18 mouse cellular contexts compared by ENCODE assay signal in genomic region chr1:154646156-154646950, GRCm38 (mm10).
DNase-seq lines count a peak whose midpoint lies in the region; TF ChIP-seq lines count a peak whose summit lies in the region.
"Had no signal": no experiment of that assay in that cellular context is flagged by ENCODE, and none has a peak within 500 bp of the region (broad histone marks: within the 10 kb centered on the region; RNA-seq: fewer than 3 reads in every experiment).

No protein-coding gene starts in this region.

- intact Hi-C loops in heart, postnatal 25 days (cut with DNase I) = no loop called here
- intact Hi-C loops in heart, postnatal 10 days (cut with DNase I) = no loop called here

- H3K4me1 ChIP-seq in CH12.LX (ENCODE audit: control insufficient read depth in 1 of 2, insufficient read depth in 2 of 2) = peaks cover 19 to 41% of the 10 kb centered on the region in 2 experiments
- H3K4me1 ChIP-seq: embryonic facial prominence, embryonic 12.5 days; forebrain, embryonic 15.5 days; heart, embryonic 13.5 days; intestine, embryonic 15.5 days had no signal

- peak overlapping the region; percentile 7; the same call in 1 of the 2 replicates for H3K27ac ChIP-seq in CH12.LX (ENCODE audit: insufficient read depth, low read depth)
- H3K27ac ChIP-seq: embryonic facial prominence, embryonic 12.5 days; forebrain, embryonic 15.5 days; heart, embryonic 13.5 days; hindbrain, embryonic 10.5 days; hindbrain, embryonic 14.5 days; intestine, embryonic 15.5 days had no signal

- peaks cover 3% of the 10 kb centered on the region for H3K79me2 ChIP-seq in CH12.LX (replicated peaks; ENCODE audit: control insufficient read depth, extremely low read depth, insufficient read depth, poor library complexity, severe bottlenecking)

- TF ChIP-seq POLR2A in CH12.LX (IDR thresholded peaks at IDR 0.05; ENCODE audit: low read depth, low read length) = 0 out of 2 replicates have a peak, but pooled peaks have one; percentile 18

- H3K4me3 ChIP-seq in CH12.LX (replicated peaks in 1 of 3; ENCODE audit: low read depth in 2 of 3, low read length in 2 of 3, poor library complexity in 1 of 3) = no peak overlapping the region
- H3K4me3 ChIP-seq: embryonic facial prominence, embryonic 12.5 days; forebrain, embryonic 15.5 days; heart, embryonic 13.5 days; hindbrain, embryonic 10.5 days; intestine, embryonic 15.5 days had no signal

- TF ChIP-seq RAD21 in CH12.LX (IDR thresholded peaks at IDR 0.05; ENCODE audit: low read depth, low read length) = no peak; the same call in 1 of the 2 replicates

- H3K9ac ChIP-seq in CH12.LX (ENCODE audit: insufficient read depth, low read depth) = peak overlapping the region; percentile 6; the same call in 1 of the 2 replicates
- H3K9ac ChIP-seq: embryonic facial prominence, embryonic 12.5 days; forebrain, embryonic 15.5 days; heart, embryonic 13.5 days; hindbrain, embryonic 14.5 days; intestine, embryonic 15.5 days had no signal

- peak; percentile 94 for TF ChIP-seq EP300 in CH12.LX (IDR thresholded peaks at IDR 0.05; ENCODE audit: low read length)

- peaks cover 0 to 7% of the 10 kb centered on the region in 2 experiments for H3K36me3 ChIP-seq in CH12.LX (replicated peaks in 1 of 2; ENCODE audit: control insufficient read depth in 1 of 2, insufficient read depth in 1 of 2, low read length in 1 of 2)
- H3K36me3 ChIP-seq: embryonic facial prominence, embryonic 12.5 days; forebrain, embryonic 15.5 days; heart, embryonic 13.5 days; hindbrain, embryonic 10.5 days; intestine, embryonic 15.5 days had no signal

- no peak for TF ChIP-seq CTCF in CH12.LX (conservative IDR thresholded peaks at IDR 0.05 in 1 of 2, IDR thresholded peaks at IDR 0.05 in 1 of 2; ENCODE audit: low read depth in 2 of 2, low read length in 2 of 2)

- no peaks in the 10 kb centered on the region for H3K27me3 ChIP-seq in CH12.LX (replicated peaks)
- H3K27me3 ChIP-seq: embryonic facial prominence, embryonic 12.5 days; forebrain, embryonic 15.5 days; heart, embryonic 13.5 days; intestine, embryonic 15.5 days had no signal

- in situ Hi-C loops in CH12.LX (cut with MboI; ENCODE audit: low pct_ligation_motif_present, low pct_unique_long_range_greater_than_20kb, low sequenced_read_pairs) = no loop called here

- dilution Hi-C loops in CH12.LX (cut with MboI; ENCODE audit: extremely low pct_ligation_motif_present, extremely low pct_unique_long_range_greater_than_20kb, low sequenced_read_pairs) = no loop called here

- peak overlapping the region; percentile 30 for H3K4me2 ChIP-seq in CH12.LX (ENCODE audit: insufficient read depth, low read depth, poor library complexity, severe bottlenecking)
- H3K4me2 ChIP-seq: embryonic facial prominence, embryonic 12.5 days; forebrain, embryonic 15.5 days; heart, embryonic 13.5 days; hindbrain, embryonic 14.5 days; intestine, embryonic 15.5 days had no signal

- no peaks in the 10 kb centered on the region for H3K9me3 ChIP-seq in CH12.LX (replicated peaks; ENCODE audit: low read length)
- H3K9me3 ChIP-seq: embryonic facial prominence, embryonic 12.5 days; forebrain, embryonic 15.5 days; heart, embryonic 13.5 days; hindbrain, embryonic 10.5 days; intestine, embryonic 15.5 days had no signal

- DNase-seq in heart, adult 8-10 months (ENCODE audit: low spot score) = peak; percentile 19
- DNase-seq in heart, postnatal 25 days (ENCODE audit: low spot score) = no peak
- DNase-seq in layer of hippocampus, postnatal 10 days (ENCODE audit: low spot score in 2 of 2) = peak; percentile 22 to 29
- no peak for DNase-seq in layer of hippocampus, adult 11-12 months (ENCODE audit: low spot score)
- peak; percentile 62 for DNase-seq in CH12.LX (ENCODE audit: extremely low read depth)
- peak; percentile 25 to 30 for DNase-seq in heart, postnatal 10 days
- no peak for DNase-seq in kidney, adult 9 months
- DNase-seq: adrenal gland, postnatal 10 days; cerebellum, adult 11-12 months; cerebellum, adult 9-10 months; cerebellum, postnatal 25 days; gastrocnemius, postnatal 36 days had no signal

TF ChIP-seq in CH12.LX, 34 proteins besides CTCF, POLR2A, EP300 and RAD21:
- TF ChIP-seq IRF4 (IDR thresholded peaks at IDR 0.05; ENCODE audit: low read depth, low read length) = peak; percentile 97
- TF ChIP-seq MYC (IDR thresholded peaks at IDR 0.05; ENCODE audit: low read depth, low read length) = peak; percentile 82
- TF ChIP-seq HCFC1 (IDR thresholded peaks at IDR 0.05; ENCODE audit: low read depth, low read length) = peak; percentile 38; the same call in 1 of the 2 replicates
- no peak for TF ChIP-seq ZMIZ1 (IDR thresholded peaks at IDR 0.05; ENCODE audit: low read depth, low read length)
- TF ChIP-seq MEF2A (IDR thresholded peaks at IDR 0.05; ENCODE audit: borderline replicate concordance, low read depth, low read length) = peak; percentile 83
- peak; percentile 62; the same call in 1 of the 2 replicates for TF ChIP-seq MAX (IDR thresholded peaks at IDR 0.05; ENCODE audit: low read length)
- TF ChIP-seq KAT2A (IDR thresholded peaks at IDR 0.05; ENCODE audit: insufficient replicate concordance, low read length) = no peak
- TF ChIP-seq SMC3 (IDR thresholded peaks at IDR 0.05; ENCODE audit: low read depth, low read length) = no peak; the same call in 1 of the 2 replicates
- TF ChIP-seq MAZ (IDR thresholded peaks at IDR 0.05; ENCODE audit: low read depth, low read length) = no peak
- TF ChIP-seq SIN3A (IDR thresholded peaks at IDR 0.05; ENCODE audit: low read length) = peak; percentile 77
- TF ChIP-seq ZNF384 (IDR thresholded peaks at IDR 0.05; ENCODE audit: low read depth, low read length) = no peak
- peak; percentile 79; the same call in 1 of the 2 replicates for TF ChIP-seq RCOR1 (conservative IDR thresholded peaks at IDR 0.05; ENCODE audit: low read depth, low read length)
- TF ChIP-seq NRF1 (IDR thresholded peaks at IDR 0.05; ENCODE audit: low read depth, low read length) = no peak
- TF ChIP-seq TBP (conservative IDR thresholded peaks at IDR 0.05; ENCODE audit: low read depth, low read length) = no peak
- peak; percentile 57 for TF ChIP-seq TCF12 (IDR thresholded peaks at IDR 0.05; ENCODE audit: low read depth, low read length)
- peak; percentile 71 for TF ChIP-seq ETS1 (conservative IDR thresholded peaks at IDR 0.05; ENCODE audit: low read depth, low read length)
- TF ChIP-seq PAX5 (IDR thresholded peaks at IDR 0.05; ENCODE audit: low read length) = no peak
- peak; percentile 57; the same call in 1 of the 2 replicates for TF ChIP-seq CHD2 (IDR thresholded peaks at IDR 0.05; ENCODE audit: low read length)
- 0 out of 2 replicates have a peak, but pooled peaks have one; percentile 52 for TF ChIP-seq UBTF (IDR thresholded peaks at IDR 0.05; ENCODE audit: low read depth, low read length)
- TF ChIP-seq E2F4 (IDR thresholded peaks at IDR 0.05; ENCODE audit: insufficient replicate concordance, low read depth, low read length) = no peak
- peak; percentile 85 for TF ChIP-seq JUN (IDR thresholded peaks at IDR 0.05; ENCODE audit: insufficient read depth, low read depth, low read length)
- TF ChIP-seq CHD1 (IDR thresholded peaks at IDR 0.05; ENCODE audit: low read depth, low read length) = no peak
- TF ChIP-seq BHLHE40 (IDR thresholded peaks at IDR 0.05; ENCODE audit: low read depth, low read length) = peak; percentile 84
- TF ChIP-seq USF2 (conservative IDR thresholded peaks at IDR 0.05; ENCODE audit: low read depth, low read length) = no peak
- TF ChIP-seq ZC3H11A (IDR thresholded peaks at IDR 0.05; ENCODE audit: low read depth, low read length) = no peak
- peak; percentile 89 for TF ChIP-seq JUND (conservative IDR thresholded peaks at IDR 0.05; ENCODE audit: low read depth, low read length)
- no peak for TF ChIP-seq ELF1 (IDR thresholded peaks at IDR 0.05; ENCODE audit: low read depth, low read length)
TF ChIP-seq in CH12.LX: peak in this region for 14.

Comparison
In these comparisons a context has a peak if more than half of its experiments do, and no peak if none do; other contexts are left out.
1. DNase-seq: peak in heart, adult 8-10 months (single experiment), layer of hippocampus, postnatal 10 days (2 of 2), CH12.LX (single experiment) and heart, postnatal 10 days (2 of 2); none in heart, postnatal 25 days (single experiment), layer of hippocampus, adult 11-12 months (single experiment) and kidney, adult 9 months (single experiment).